Mouse (Mus musculus) lung, postnatal 0 days (tissue): ENCODE measurements around the gene Jam3. TPM values are rescaled to one million over a fixed set of nuclear protein-coding genes. Genes with fewer than 3 reads are reported as not detected.

Experiments
- ATAC-seq: fragments of 200-750 bp; cut with Nextera tagmentation; 2 replicates; pipeline ENCODE4 v1.8.0; 2017; ENCODE audit warnings: moderate library complexity
- DNase-seq: peaks from one replicate; pipeline ENCODE4 v3.0.0-alpha.2; 2016; ENCODE audit warnings: low spot score
- H3K27ac ChIP-seq: fragments of 300-500 bp; sonication (generic); 2 replicates; pipeline ENCODE4 v1.5.1; 2014; ENCODE audit warnings: antibody characterized with exemption, mild to moderate bottlenecking, low read length, mixed read lengths
- H3K27me3 ChIP-seq: fragments of 300-500 bp; sonication (generic); replicated peaks from 2 replicates; pipeline ENCODE4 v1.6.1; 2014; ENCODE audit warnings: low read length, mixed read lengths; ENCODE audit not compliant: insufficient read depth
- H3K36me3 ChIP-seq: fragments of 300-500 bp; sonication (generic); 2 replicates; pipeline ENCODE4 v1.6.1; 2014; ENCODE audit warnings: low read length, mixed read lengths; ENCODE audit not compliant: insufficient read depth
- H3K4me1 ChIP-seq: fragments of 300-500 bp; sonication (generic); 2 replicates; pipeline ENCODE4 v1.6.1; 2014; ENCODE audit warnings: antibody characterized with exemption, low read depth, low read length, mixed read lengths; ENCODE audit not compliant: insufficient read depth
- H3K4me2 ChIP-seq: fragments of 300-500 bp; sonication (generic); replicated peaks from 2 replicates; pipeline ENCODE4 v1.6.1; 2014; ENCODE audit warnings: low read depth, mild to moderate bottlenecking, low read length, moderate library complexity, mixed read lengths
- H3K4me3 ChIP-seq: fragments of 300-500 bp; sonication (generic); 2 replicates; pipeline ENCODE4 v1.5.1; 2014; ENCODE audit warnings: low read depth, low read length
- H3K9ac ChIP-seq: fragments of 300-500 bp; sonication (generic); replicated peaks from 2 replicates; pipeline ENCODE4 v1.6.1; 2014; ENCODE audit warnings: low read depth, mild to moderate bottlenecking
- H3K9me3 ChIP-seq: fragments of 300-500 bp; sonication (generic); 2 replicates; pipeline ENCODE4 v1.6.1; 2016; ENCODE audit warnings: low read length, mixed read lengths
- CTCF ChIP-seq: IDR thresholded peaks from 2 replicates; pipeline ENCODE4 v1.5.1; 2016; ENCODE audit warnings: antibody characterized with exemption, mild to moderate bottlenecking
- EP300 ChIP-seq: IDR thresholded peaks from 2 replicates; pipeline ENCODE4 v1.6.1; 2016; ENCODE audit warnings: antibody characterized with exemption, mild to moderate bottlenecking, control low read depth
- WGBS: fragments of 180-500 bp; shearing (Covaris S2); extraction: QIAGEN DNeasy Blood & Tissue Kit; methylation state at CpG from one replicate; pipeline ENCODE4 v1.1.7; 2014; 5-methylcytosine and 5-hydroxymethylcytosine counted together
- polyA plus RNA-seq: library from polyadenylated mRNA; unstranded; fragments of >200 nt; fragmentation: Nextera tagmentation; extraction: Ambion mirVana; gene quantifications from 2 replicates; pipeline ENCODE4 v1.2.1, GENCODE M21; 2015

Jam3 gene
- polyA plus RNA-seq, 1 experiment from 2014 or later = 18.9 TPM

DNA sequence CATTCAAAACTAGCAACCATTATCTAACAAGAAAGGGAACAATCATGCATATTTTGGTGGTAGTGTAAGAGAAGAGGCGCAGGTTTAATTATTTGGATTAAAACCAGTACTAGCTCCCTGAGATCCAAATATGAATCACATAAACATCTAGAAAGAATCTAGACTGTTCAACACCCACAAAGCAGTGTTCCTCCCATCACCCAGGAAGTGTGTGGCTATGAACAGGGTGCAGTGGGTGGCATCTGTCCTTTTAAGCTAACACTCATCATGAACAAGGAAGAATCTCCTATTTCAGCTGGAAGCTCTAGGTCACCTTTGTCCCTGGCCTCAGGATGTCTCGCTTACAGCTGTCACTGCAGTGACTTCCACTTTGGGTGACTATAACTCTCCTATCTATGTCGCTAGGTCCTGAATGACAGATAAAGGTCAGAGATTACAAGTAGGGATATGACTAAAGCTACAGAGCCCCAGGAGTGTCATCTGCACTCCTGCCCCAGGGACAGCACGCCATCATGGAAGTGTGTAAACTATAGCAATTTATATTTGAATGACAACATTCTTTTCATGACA is 10.9 kb downstream of the Jam3 start:
- TF ChIP-seq CTCF (no peak), EP300 (no peak)
- no peaks in the 10 kb centered on the region for H3K4me1 ChIP-seq
- no peaks in the 10 kb centered on the region for H3K36me3 ChIP-seq
- no peak overlapping the region for H3K27ac ChIP-seq
- WGBS = 73% methylated on average over 4 of the region's 4 CpGs
- DNase-seq (no peak), ATAC-seq (no peak)
- H3K9ac ChIP-seq = no peak overlapping the region
- no peaks in the 10 kb centered on the region for H3K27me3 ChIP-seq
- no peak overlapping the region for H3K4me2 ChIP-seq
- no peaks in the 10 kb centered on the region for H3K9me3 ChIP-seq
- no peak overlapping the region for H3K4me3 ChIP-seq

DNA sequence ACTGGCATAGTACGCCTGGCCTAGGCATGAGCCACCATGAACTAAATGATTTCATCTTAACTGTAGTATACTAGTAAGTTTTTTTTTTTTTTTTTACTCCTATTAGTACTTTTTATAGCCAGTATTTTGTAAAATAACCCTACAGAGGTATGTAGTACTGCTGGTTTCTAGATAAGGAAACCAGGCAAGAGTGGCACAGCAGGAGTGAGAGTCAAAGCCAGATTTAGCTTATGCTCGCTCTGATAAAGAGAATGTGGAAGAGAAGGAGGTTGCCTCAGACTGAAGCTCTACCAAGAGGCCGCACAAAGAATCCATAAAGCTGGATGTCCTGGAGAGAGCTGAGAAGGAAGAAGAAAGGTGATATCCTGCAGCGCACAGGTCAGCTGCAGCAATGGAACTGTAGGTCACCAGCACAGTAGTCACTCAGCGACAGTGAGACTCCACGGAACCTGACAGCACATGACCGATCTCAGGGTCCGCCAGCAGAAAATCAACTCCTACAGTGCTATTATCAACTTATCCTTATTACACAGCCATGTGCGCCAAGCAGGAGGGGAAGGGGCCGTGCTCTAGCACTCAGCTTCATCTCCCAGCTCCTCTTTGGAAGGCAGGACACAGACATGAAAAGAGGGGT is 14.7 kb downstream of the Jam3 start:
- Histone ChIP-seq H3K36me3 (no peaks in the 10 kb centered on the region), H3K9ac (no peak overlapping the region), H3K4me2 (no peak overlapping the region), H3K4me3 (no peak overlapping the region), H3K27ac (no peak overlapping the region), H3K27me3 (no peaks in the 10 kb centered on the region), H3K9me3 (no peaks in the 10 kb centered on the region), H3K4me1 (no peaks in the 10 kb centered on the region)
- WGBS = 95% methylated on average over 10 of the region's 10 CpGs
- TF ChIP-seq CTCF = no peak
- TF ChIP-seq EP300 = no peak
- DNase-seq = no peak
- no peak for ATAC-seq

DNA sequence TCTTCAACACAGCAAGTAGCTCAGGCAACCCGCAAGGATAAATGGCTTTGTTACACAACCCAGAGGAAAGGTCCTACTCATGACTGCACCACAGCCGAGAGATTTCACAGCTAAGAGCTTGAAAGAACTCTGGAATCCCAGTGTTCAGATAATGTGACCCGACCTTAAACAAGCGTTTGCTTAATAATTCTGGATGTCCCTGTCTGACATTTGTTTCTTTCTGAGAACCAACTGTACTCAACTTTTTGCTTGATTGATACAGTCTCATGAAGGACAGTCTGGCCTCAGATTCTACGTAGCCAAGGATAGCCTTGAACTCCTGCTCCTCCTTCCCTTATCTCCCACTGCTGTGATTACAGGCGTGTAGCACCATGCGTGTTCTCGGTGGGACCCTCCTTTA is 18.6 kb downstream of the Jam3 start:
- Histone ChIP-seq H3K9me3 (no peaks in the 10 kb centered on the region), H3K4me1 (no peaks in the 10 kb centered on the region), H3K27ac (no peak overlapping the region), H3K36me3 (no peaks in the 10 kb centered on the region), H3K9ac (no peak overlapping the region), H3K27me3 (no peaks in the 10 kb centered on the region), H3K4me2 (no peak overlapping the region), H3K4me3 (no peak overlapping the region)
- ATAC-seq (no peak), DNase-seq (no peak)
- TF ChIP-seq CTCF = no peak
- no peak for TF ChIP-seq EP300
- 73% methylated on average over 8 of the region's 8 CpGs for WGBS

DNA sequence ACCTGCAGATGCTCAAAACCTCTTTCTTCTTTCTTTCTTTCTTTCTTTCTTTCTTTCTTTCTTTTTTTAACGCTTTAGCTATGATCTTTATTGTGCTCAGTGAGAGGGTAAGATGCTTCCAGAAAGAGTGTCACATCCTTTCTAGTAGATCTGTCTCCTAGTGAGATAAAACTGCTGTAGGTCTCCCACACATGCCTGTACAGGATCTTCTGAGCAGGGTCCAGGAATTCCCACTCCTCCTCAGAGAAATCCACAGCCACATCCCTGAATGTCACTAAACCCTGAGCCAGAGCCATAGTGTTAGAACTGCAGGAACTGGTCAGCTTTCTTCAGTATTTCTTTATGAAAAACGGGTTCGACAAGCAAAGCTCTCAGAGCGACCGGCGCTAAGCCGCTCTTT is 19.8 kb downstream of the Jam3 start:
- no peaks in the 10 kb centered on the region for H3K36me3 ChIP-seq
- H3K9me3 ChIP-seq = no peaks in the 10 kb centered on the region
- H3K4me1 ChIP-seq = no peaks in the 10 kb centered on the region
- no peak overlapping the region for H3K4me2 ChIP-seq
- 86% methylated on average over 7 of the region's 7 CpGs for WGBS
- DNase-seq = no peak
- H3K27me3 ChIP-seq = no peaks in the 10 kb centered on the region
- no peak overlapping the region for H3K9ac ChIP-seq
- no peak overlapping the region for H3K4me3 ChIP-seq
- ATAC-seq = no peak
- TF ChIP-seq CTCF (no peak), EP300 (no peak)
- no peak overlapping the region for H3K27ac ChIP-seq

DNA sequence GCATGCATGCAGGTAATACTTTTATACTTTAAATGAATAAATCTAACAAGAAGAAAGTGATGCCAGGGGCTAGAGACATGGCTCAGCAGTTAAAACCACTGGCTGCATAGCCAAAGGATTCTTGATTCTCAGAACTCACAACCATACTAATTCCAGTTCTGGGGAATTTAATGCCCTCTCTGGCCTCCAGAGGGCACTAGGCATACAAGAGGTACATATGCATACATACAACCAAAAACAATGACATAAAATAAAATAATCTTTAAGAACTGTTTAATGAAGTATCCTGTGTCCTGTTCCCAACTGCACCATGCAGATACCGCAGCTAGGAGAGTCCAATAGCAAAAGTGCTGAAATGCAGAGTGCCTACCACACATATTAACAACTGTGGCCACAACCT is 20.8 kb downstream of the Jam3 start:
- Histone ChIP-seq H3K27ac (no peak overlapping the region), H3K36me3 (no peaks in the 10 kb centered on the region), H3K4me3 (no peak overlapping the region), H3K27me3 (no peaks in the 10 kb centered on the region), H3K4me2 (no peak overlapping the region), H3K9me3 (no peaks in the 10 kb centered on the region), H3K9ac (no peak overlapping the region), H3K4me1 (no peaks in the 10 kb centered on the region)
- peak; percentile 56 for DNase-seq
- WGBS = 59% methylated on average over 1 of the region's 1 CpGs
- TF ChIP-seq EP300 (no peak), CTCF (peak; percentile 80)
- no peak for ATAC-seq

DNA sequence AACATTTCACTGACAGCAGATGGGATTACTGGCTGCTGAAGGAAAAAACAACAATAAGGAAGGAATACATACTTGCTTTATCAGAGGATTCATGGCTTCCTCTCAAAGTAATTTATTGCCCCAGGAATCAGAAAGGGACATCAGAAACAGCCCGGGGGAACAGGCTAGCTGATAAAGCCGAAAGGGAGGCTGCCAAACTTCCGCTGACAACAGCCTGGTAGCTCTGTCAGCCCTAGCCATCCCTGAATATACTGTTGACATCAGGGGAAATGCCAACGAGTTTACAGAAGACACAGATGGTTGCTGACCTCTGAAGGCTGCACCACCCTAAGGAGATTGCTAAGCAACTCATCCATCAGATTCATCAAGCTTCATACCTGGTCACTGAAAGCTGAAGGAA is 26.6 kb downstream of the Jam3 start:
- Histone ChIP-seq H3K27ac (no peak overlapping the region), H3K36me3 (no peaks in the 10 kb centered on the region), H3K9ac (no peak overlapping the region), H3K4me2 (no peak overlapping the region), H3K4me1 (no peaks in the 10 kb centered on the region), H3K27me3 (no peaks in the 10 kb centered on the region), H3K9me3 (no peaks in the 10 kb centered on the region), H3K4me3 (no peak overlapping the region)
- ATAC-seq = 0 out of 2 replicates have a peak, but pooled peaks have one; percentile 21
- WGBS = 54% methylated on average over 4 of the region's 4 CpGs
- no peak for TF ChIP-seq CTCF
- TF ChIP-seq EP300 = no peak
- no peak for DNase-seq
